Mouse (Mus musculus) CH12.LX (cell line): ENCODE measurements around the gene Clcn2.

ENCODE experiments used
- CTCF ChIP-seq, 2 experiments: IDR thresholded peaks in 1 of 2; conservative IDR thresholded peaks in 1 of 2; 2 replicates each; pipeline ENCODE4 v1.5.1; 2011 to 2012; ENCODE audit warnings: low read depth in 2 of 2, low read length in 2 of 2, improper control_type of control experiment in 1 of 2, inconsistent platforms in 1 of 2, mild to moderate bottlenecking in 1 of 2, moderate library complexity in 1 of 2
- EP300 ChIP-seq: IDR thresholded peaks from 2 replicates; pipeline ENCODE4 v1.6.1; 2011; ENCODE audit warnings: low read length, improper control_type of control experiment
- HCFC1 ChIP-seq: IDR thresholded peaks from 2 replicates; pipeline ENCODE4 v1.6.1; 2012; ENCODE audit warnings: low read depth, mild to moderate bottlenecking, inconsistent platforms, low read length, improper control_type of control experiment
- MAFK ChIP-seq: IDR thresholded peaks from 2 replicates; pipeline ENCODE4 v1.6.1; 2011; ENCODE audit warnings: low read length, improper control_type of control experiment; ENCODE audit not compliant: insufficient replicate concordance
- MAX ChIP-seq: IDR thresholded peaks from 2 replicates; pipeline ENCODE4 v1.6.1; 2011; ENCODE audit warnings: low read length, improper control_type of control experiment
- MEF2A ChIP-seq: IDR thresholded peaks from 2 replicates; pipeline ENCODE4 v1.6.1; 2014; ENCODE audit warnings: low read depth, mild to moderate bottlenecking, inconsistent platforms, low read length, improper control_type of control experiment, borderline replicate concordance
- MXI1 ChIP-seq: IDR thresholded peaks from 2 replicates; pipeline ENCODE4 v1.6.1; 2011; ENCODE audit warnings: mild to moderate bottlenecking, low read depth, low read length, improper control_type of control experiment
- MYC ChIP-seq: IDR thresholded peaks from 2 replicates; pipeline ENCODE4 v1.6.1; 2011; ENCODE audit warnings: low read depth, mild to moderate bottlenecking, improper control_type of control experiment, low read length
- POLR2A ChIP-seq: IDR thresholded peaks from 2 replicates; pipeline ENCODE4 v1.6.1; 2011; ENCODE audit warnings: low read depth, mild to moderate bottlenecking, improper control_type of control experiment, low read length
- POLR2AphosphoS2 ChIP-seq: IDR thresholded peaks from 2 replicates; pipeline ENCODE4 v1.6.1; 2011; ENCODE audit warnings: low read depth, low read length, improper control_type of control experiment
- TBP ChIP-seq: conservative IDR thresholded peaks from 2 replicates; pipeline ENCODE4 v1.6.1; 2011; ENCODE audit warnings: low read depth, low read length, improper control_type of control experiment
- UBTF ChIP-seq: IDR thresholded peaks from 2 replicates; pipeline ENCODE4 v1.6.1; 2012; ENCODE audit warnings: low read depth, mild to moderate bottlenecking, inconsistent platforms, low read length, improper control_type of control experiment, moderate library complexity
- USF2 ChIP-seq: conservative IDR thresholded peaks from 2 replicates; pipeline ENCODE4 v1.6.1; 2011; ENCODE audit warnings: low read depth, low read length, improper control_type of control experiment
- ZMIZ1 ChIP-seq: IDR thresholded peaks from 2 replicates; pipeline ENCODE4 v1.6.1; 2012; ENCODE audit warnings: low read depth, mild to moderate bottlenecking, inconsistent platforms, low read length, improper control_type of control experiment

GRCm38 (mm10) chr16:20670291-20670690 is 47.3 kb downstream of the Clcn2 start:
- no peak for TF ChIP-seq USF2
- TF ChIP-seq POLR2A = no peak
- TF ChIP-seq MAFK = no peak
- no peak; a peak in 1 of 4 replicates for TF ChIP-seq CTCF (conservative IDR thresholded peaks at IDR 0.05 in 1 of 2, IDR thresholded peaks at IDR 0.05 in 1 of 2; ENCODE audit: low read depth in 2 of 2, low read length in 2 of 2)
- TF ChIP-seq MAX = no peak
- TF ChIP-seq HCFC1 = no peak
- no peak for TF ChIP-seq MXI1
- no peak for TF ChIP-seq ZMIZ1
- no peak for TF ChIP-seq EP300
- TF ChIP-seq POLR2AphosphoS2 = no peak
- no peak for TF ChIP-seq MYC
- no peak for TF ChIP-seq TBP
- no peak for TF ChIP-seq UBTF
- TF ChIP-seq MEF2A = no peak
